Mouse (Mus musculus) CH12.LX (cell line): ENCODE data around the gene Ppt2. TPM values are rescaled to one million over a fixed set of nuclear protein-coding genes. Genes with fewer than 3 reads are reported as not detected.

Experiments used
- DNase-seq: peaks from one replicate; pipeline ENCODE4 v3.0.0-alpha.2; 2013; ENCODE audit errors: extremely low read depth
- H3K27ac ChIP-seq: 2 replicates; pipeline ENCODE4 v1.5.1; 2012; ENCODE audit warnings: low read depth, mild to moderate bottlenecking, control low read depth, moderate library complexity; ENCODE audit not compliant: insufficient read depth
- H3K27me3 ChIP-seq: replicated peaks from 2 replicates; pipeline ENCODE3; 2012; ENCODE audit warnings: inconsistent platforms
- H3K36me3 ChIP-seq, 2 experiments: replicated peaks in 1 of 2; 2 replicates each; pipeline versions ENCODE3 to v1.6.1; 2012; ENCODE audit warnings: inconsistent platforms in 1 of 2, low read length in 1 of 2, mild to moderate bottlenecking in 1 of 2, mixed read lengths in 1 of 2, moderate library complexity in 1 of 2; ENCODE audit not compliant: control insufficient read depth in 1 of 2, insufficient read depth in 1 of 2
- H3K4me1 ChIP-seq, 2 experiments: 2 replicates each; pipeline ENCODE4 v1.6.1; 2012; ENCODE audit warnings: inconsistent platforms in 1 of 2, moderate library complexity in 1 of 2; ENCODE audit not compliant: insufficient read depth in 2 of 2, control insufficient read depth in 1 of 2
- H3K4me2 ChIP-seq: 2 replicates; pipeline ENCODE4 v1.6.1; 2012; ENCODE audit warnings: low read depth, mild to moderate bottlenecking, control low read depth; ENCODE audit not compliant: poor library complexity, insufficient read depth, severe bottlenecking
- H3K4me3 ChIP-seq, 3 experiments: fragments of 150-350 bp in 1 of 3; sonication (generic) in 1 of 3; replicated peaks in 1 of 3; 2 replicates each; pipeline versions ENCODE3 to v1.5.1; 2011 to 2012; ENCODE audit warnings: low read depth in 2 of 3, low read length in 2 of 3, mild to moderate bottlenecking in 2 of 3, moderate library complexity in 2 of 3, control low read depth in 1 of 3, improper control_type of control experiment in 1 of 3, inconsistent platforms in 1 of 3, mixed read lengths in 1 of 3; ENCODE audit not compliant: poor library complexity in 1 of 3
- H3K79me2 ChIP-seq: replicated peaks from 2 replicates; pipeline ENCODE4 v1.6.1; 2012; ENCODE audit warnings: mild to moderate bottlenecking, moderate library complexity; ENCODE audit not compliant: control insufficient read depth, poor library complexity, insufficient read depth, severe bottlenecking; ENCODE audit errors: extremely low read depth
- H3K9ac ChIP-seq: 2 replicates; pipeline ENCODE4 v1.6.1; 2012; ENCODE audit warnings: low read depth, mild to moderate bottlenecking, control low read depth, moderate library complexity; ENCODE audit not compliant: insufficient read depth
- H3K9me3 ChIP-seq: replicated peaks from 2 replicates; pipeline ENCODE3; 2012; ENCODE audit warnings: low read length, inconsistent platforms, mixed read lengths
- BHLHE40 ChIP-seq: IDR thresholded peaks from 2 replicates; pipeline ENCODE4 v1.6.1; 2011; ENCODE audit warnings: mild to moderate bottlenecking, low read depth, low read length, improper control_type of control experiment
- CTCF ChIP-seq, 2 experiments: IDR thresholded peaks in 1 of 2; conservative IDR thresholded peaks in 1 of 2; 2 replicates each; pipeline ENCODE4 v1.5.1; 2011 to 2012; ENCODE audit warnings: low read depth in 2 of 2, low read length in 2 of 2, improper control_type of control experiment in 1 of 2, inconsistent platforms in 1 of 2, mild to moderate bottlenecking in 1 of 2, moderate library complexity in 1 of 2
- ELF1 ChIP-seq: IDR thresholded peaks from 2 replicates; pipeline ENCODE4 v1.6.1; 2014; ENCODE audit warnings: low read depth, mild to moderate bottlenecking, inconsistent platforms, low read length, improper control_type of control experiment
- EP300 ChIP-seq: IDR thresholded peaks from 2 replicates; pipeline ENCODE4 v1.6.1; 2011; ENCODE audit warnings: low read length, improper control_type of control experiment
- ETS1 ChIP-seq: conservative IDR thresholded peaks from 2 replicates; pipeline ENCODE4 v1.6.1; 2012; ENCODE audit warnings: low read depth, mild to moderate bottlenecking, inconsistent platforms, low read length, improper control_type of control experiment, moderate library complexity
- JUN ChIP-seq: IDR thresholded peaks from 2 replicates; pipeline ENCODE4 v1.6.1; 2011; ENCODE audit warnings: low read depth, mild to moderate bottlenecking, low read length, improper control_type of control experiment, moderate library complexity; ENCODE audit not compliant: insufficient read depth
- JUND ChIP-seq: conservative IDR thresholded peaks from 2 replicates; pipeline ENCODE4 v1.6.1; 2011; ENCODE audit warnings: low read depth, low read length, improper control_type of control experiment
- MAX ChIP-seq: IDR thresholded peaks from 2 replicates; pipeline ENCODE4 v1.6.1; 2011; ENCODE audit warnings: low read length, improper control_type of control experiment
- MEF2A ChIP-seq: IDR thresholded peaks from 2 replicates; pipeline ENCODE4 v1.6.1; 2014; ENCODE audit warnings: low read depth, mild to moderate bottlenecking, inconsistent platforms, low read length, improper control_type of control experiment, borderline replicate concordance
- MXI1 ChIP-seq: IDR thresholded peaks from 2 replicates; pipeline ENCODE4 v1.6.1; 2011; ENCODE audit warnings: mild to moderate bottlenecking, low read depth, low read length, improper control_type of control experiment
- MYC ChIP-seq: IDR thresholded peaks from 2 replicates; pipeline ENCODE4 v1.6.1; 2011; ENCODE audit warnings: low read depth, mild to moderate bottlenecking, improper control_type of control experiment, low read length
- NRF1 ChIP-seq: IDR thresholded peaks from 2 replicates; pipeline ENCODE4 v1.6.1; 2014; ENCODE audit warnings: low read depth, mild to moderate bottlenecking, inconsistent platforms, low read length, improper control_type of control experiment, moderate library complexity
- RCOR1 ChIP-seq: conservative IDR thresholded peaks from 2 replicates; pipeline ENCODE4 v1.6.1; 2012; ENCODE audit warnings: low read depth, mild to moderate bottlenecking, inconsistent platforms, low read length, improper control_type of control experiment
- TCF12 ChIP-seq: IDR thresholded peaks from 2 replicates; pipeline ENCODE4 v1.6.1; 2014; ENCODE audit warnings: low read depth, mild to moderate bottlenecking, inconsistent platforms, low read length, improper control_type of control experiment
- UBTF ChIP-seq: IDR thresholded peaks from 2 replicates; pipeline ENCODE4 v1.6.1; 2012; ENCODE audit warnings: low read depth, mild to moderate bottlenecking, inconsistent platforms, low read length, improper control_type of control experiment, moderate library complexity
- USF1 ChIP-seq: IDR thresholded peaks from 2 replicates; pipeline ENCODE4 v1.6.1; 2014; ENCODE audit warnings: low read depth, mild to moderate bottlenecking, inconsistent platforms, low read length, improper control_type of control experiment
- USF2 ChIP-seq: conservative IDR thresholded peaks from 2 replicates; pipeline ENCODE4 v1.6.1; 2011; ENCODE audit warnings: low read depth, low read length, improper control_type of control experiment
- ZKSCAN1 ChIP-seq: IDR thresholded peaks from 2 replicates; pipeline ENCODE4 v1.6.1; 2012; ENCODE audit warnings: low read depth, inconsistent platforms, low read length, improper control_type of control experiment, borderline replicate concordance
- ZMIZ1 ChIP-seq: IDR thresholded peaks from 2 replicates; pipeline ENCODE4 v1.6.1; 2012; ENCODE audit warnings: low read depth, mild to moderate bottlenecking, inconsistent platforms, low read length, improper control_type of control experiment
- ZNF384 ChIP-seq: IDR thresholded peaks from 2 replicates; pipeline ENCODE4 v1.6.1; 2012; ENCODE audit warnings: low read depth, low read length, improper control_type of control experiment, inconsistent platforms
- dilution Hi-C: fragments of 300-500 bp; cut with MboI; formaldehyde crosslinking; loops from 2 replicates; pipeline ENCODE4 v1.14.3; 2020; ENCODE audit warnings: low sequenced_read_pairs; ENCODE audit not compliant: extremely low pct_unique_long_range_greater_than_20kb, extremely low pct_ligation_motif_present
- in situ Hi-C: fragments of 300-500 bp; cut with MboI; formaldehyde crosslinking; loops from 3 replicates; pipeline ENCODE4 v1.14.3; 2019; ENCODE audit warnings: low sequenced_read_pairs, low pct_ligation_motif_present, low pct_unique_long_range_greater_than_20kb, mixed read lengths
- polyA plus RNA-seq: library from polyadenylated mRNA; unstranded; fragments of >175 nt; gene quantifications from 2 replicates; pipeline ENCODE4 v1.2.1, GENCODE M21; 2012; ENCODE audit warnings: low read depth; ENCODE audit not compliant: insufficient read length
- total RNA-seq, 2 experiments: library from RNA; depleted of rRNA; stranded (reverse); fragments of 300-350 nt in 1 of 2; fragments of >200 nt in 1 of 2; gene quantifications; 2 replicates each; pipeline ENCODE4 v1.2.3; 2012 to 2014

Ppt2 gene
- total and polyA plus RNA-seq, 3 experiments, result 0.84 to 1.9 TPM; not detected in 1

DNA sequence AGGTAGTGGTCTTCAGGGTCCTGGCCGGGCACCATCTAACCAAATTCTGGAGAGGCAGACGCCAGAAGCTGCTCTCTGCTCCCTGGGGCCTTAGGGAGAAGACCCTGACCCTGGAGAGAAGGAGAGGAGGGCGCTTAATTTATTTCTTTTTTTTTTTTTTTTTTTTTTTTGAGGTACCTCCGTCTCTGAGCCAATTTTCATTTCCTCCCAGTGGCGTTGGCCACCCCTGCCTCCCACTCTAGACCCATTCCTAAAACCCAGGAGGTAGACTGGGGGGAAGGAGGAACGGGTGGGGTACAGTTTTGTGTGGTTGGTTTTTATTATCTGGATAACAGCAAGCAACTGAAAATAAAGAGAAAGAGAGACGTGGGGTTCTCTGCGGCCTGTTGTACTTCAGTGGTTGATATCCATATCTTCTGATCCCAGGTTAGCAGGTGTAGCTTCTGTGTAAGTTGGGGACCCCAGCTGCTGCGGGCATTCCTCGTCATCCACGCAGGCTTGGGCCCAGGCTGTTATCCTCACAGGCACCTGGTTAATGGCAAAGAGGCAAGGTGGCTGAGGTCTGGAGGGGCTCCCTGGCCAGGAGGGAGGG is 15.2 kb downstream of the Ppt2 start:
- Histone ChIP-seq H3K79me2 (no peaks in the 10 kb centered on the region), H3K4me1 (peaks cover 2 to 9% of the 10 kb centered on the region in 2 experiments; a peak in 2 of 4 replicates), H3K36me3 (peaks cover 39 to 73% of the 10 kb centered on the region in 2 experiments), H3K4me3 (no peak overlapping the region), H3K9me3 (no peaks in the 10 kb centered on the region), H3K4me2 (no peak overlapping the region), H3K9ac (no peak overlapping the region), H3K27me3 (no peaks in the 10 kb centered on the region)
- no peak for DNase-seq
- in situ Hi-C loops (no loop called here), dilution Hi-C loops (no loop called here)
- TF ChIP-seq JUND, result no peak
- TF ChIP-seq, all 38 proteins: peak for 0
- no peak overlapping the region for H3K27ac ChIP-seq

DNA sequence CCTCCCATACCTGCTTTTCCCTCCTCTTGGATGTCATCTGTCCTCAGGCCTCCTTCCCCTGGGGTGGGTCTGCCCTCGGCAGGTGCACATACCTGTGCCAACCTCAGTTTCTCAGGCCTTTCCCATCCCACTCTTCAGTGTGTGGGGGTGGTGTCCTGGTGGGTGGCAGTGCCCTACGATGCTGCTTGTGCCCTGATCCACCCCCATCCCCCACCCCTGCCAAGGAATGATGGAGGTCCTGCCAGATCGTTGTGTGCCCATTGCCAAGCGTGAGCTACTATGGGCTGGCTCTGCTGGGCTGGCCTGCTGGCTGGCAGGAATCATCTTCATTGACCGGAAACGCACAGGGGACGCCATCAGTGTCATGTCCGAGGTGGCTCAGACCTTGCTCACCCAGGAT is 17.3 kb downstream of the Ppt2 start:
- dilution Hi-C loops, result no loop called here
- Histone ChIP-seq H3K4me1 (peaks cover 9 to 26% of the 10 kb centered on the region in 2 experiments), H3K27me3 (no peaks in the 10 kb centered on the region), H3K9ac (no peak overlapping the region), H3K27ac (no peak overlapping the region), H3K79me2 (peaks cover 5% of the 10 kb centered on the region), H3K4me2 (no peak overlapping the region), H3K9me3 (no peaks in the 10 kb centered on the region), H3K36me3 (peaks cover 39 to 82% of the 10 kb centered on the region in 2 experiments), H3K4me3 (no peak overlapping the region)
- in situ Hi-C loops, result no loop called here
- DNase-seq, result no peak
- TF ChIP-seq ELF1, result no peak
- TF ChIP-seq CTCF (conservative IDR thresholded peaks at IDR 0.05 in 1 of 2, IDR thresholded peaks at IDR 0.05 in 1 of 2; ENCODE audit: low read depth in 2 of 2, low read length in 2 of 2), result no peak
- TF ChIP-seq TCF12, result no peak
- no peak for TF ChIP-seq USF1
- no peak for TF ChIP-seq JUN
- no peak for TF ChIP-seq USF2
- no peak for TF ChIP-seq MEF2A
- TF ChIP-seq ZNF384, result no peak
- TF ChIP-seq RCOR1, result no peak
- TF ChIP-seq MYC, result no peak
- no peak for TF ChIP-seq ETS1
- TF ChIP-seq NRF1, result no peak
- no peak for TF ChIP-seq BHLHE40
- no peak for TF ChIP-seq MXI1
- TF ChIP-seq EP300, result no peak
- TF ChIP-seq ZKSCAN1, result no peak
- TF ChIP-seq ZMIZ1, result no peak
- TF ChIP-seq MAX, result no peak
- TF ChIP-seq UBTF, result no peak
